ENCODE assay signal across 8 mouse cellular contexts in genomic region chr19:43674316-43674689, GRCm38 (mm10). TPM values are rescaled to one million over a fixed set of nuclear protein-coding genes. Genes with fewer than 3 reads are reported as not detected.
A peak's percentile ranks its signal among the peaks of the same experiment; 100 is the strongest.
DNase-seq lines count a peak whose midpoint lies in the region; ATAC-seq and TF ChIP-seq lines count a peak whose summit lies in the region.

No protein-coding gene starts in this region.

- peak overlapping the region; percentile 92 for H3K9ac ChIP-seq in liver, adult 2 months (ENCODE audit: low read depth, low read length)
- peak overlapping the region; percentile 95 for H3K9ac ChIP-seq in embryonic facial prominence, embryonic 13.5 days
- H3K9ac ChIP-seq in limb, embryonic 12.5 days (replicated peaks): peak overlapping the region; percentile 87

- no peak for TF ChIP-seq CTCF in liver, adult 2 months (IDR thresholded peaks at IDR 0.05; ENCODE audit: low read depth, low read length)

- peaks cover 9% of the 10 kb centered on the region for H3K4me1 ChIP-seq in liver, adult 2 months (ENCODE audit: control insufficient read depth, insufficient read depth, low read length)
- peaks cover 29% of the 10 kb centered on the region for H3K4me1 ChIP-seq in embryonic facial prominence, embryonic 13.5 days
- peaks cover 30% of the 10 kb centered on the region for H3K4me1 ChIP-seq in limb, embryonic 12.5 days (replicated peaks)

- no peaks in the 10 kb centered on the region for H3K36me3 ChIP-seq in liver, adult 2 months (ENCODE audit: control insufficient read depth, insufficient read depth, low read length)
- no peaks in the 10 kb centered on the region for H3K36me3 ChIP-seq in embryonic facial prominence, embryonic 13.5 days
- H3K36me3 ChIP-seq in limb, embryonic 12.5 days: no peaks in the 10 kb centered on the region
- H3K36me3 ChIP-seq in splenic B cell, adult 2 months (ENCODE audit: control insufficient read depth, insufficient read depth, low read length, poor library complexity, severe bottlenecking): no peaks in the 10 kb centered on the region; the same call in 1 of the 2 replicates

- ATAC-seq in embryonic facial prominence, embryonic 13.5 days (ENCODE audit: insufficient number of reproducible peaks, insufficient read depth, low FRiP score, low TSS enrichment, low read depth): no peak
- ATAC-seq in limb, embryonic 12.5 days (ENCODE audit: insufficient number of reproducible peaks, insufficient read depth, low FRiP score, low TSS enrichment, low read depth): peak; percentile 4; the same call in 1 of the 2 replicates

- H3K79me2 ChIP-seq in liver, adult 2 months (ENCODE audit: control insufficient read depth, insufficient read depth, low read length): peaks cover 9% of the 10 kb centered on the region; the same call in 1 of the 2 replicates

- peak overlapping the region; percentile 67 for H3K4me2 ChIP-seq in embryonic facial prominence, embryonic 13.5 days
- peak overlapping the region; percentile 83 for H3K4me2 ChIP-seq in limb, embryonic 12.5 days

- H3K4me3 ChIP-seq in liver, adult 2 months (ENCODE audit: insufficient read depth, low read depth, low read length): peak overlapping the region; percentile 66
- H3K4me3 ChIP-seq in embryonic facial prominence, embryonic 13.5 days: peak overlapping the region; percentile 88
- peak overlapping the region; percentile 97 for H3K4me3 ChIP-seq in limb, embryonic 12.5 days (replicated peaks)

- no peaks in the 10 kb centered on the region for H3K27me3 ChIP-seq in liver, adult 2 months (ENCODE audit: control insufficient read depth, insufficient read depth, low read length)
- no peaks in the 10 kb centered on the region; the same call in 1 of the 2 replicates for H3K27me3 ChIP-seq in embryonic facial prominence, embryonic 13.5 days
- H3K27me3 ChIP-seq in limb, embryonic 12.5 days: peaks cover 2% of the 10 kb centered on the region; the same call in 1 of the 2 replicates
- H3K27me3 ChIP-seq in splenic B cell, adult 2 months (ENCODE audit: control insufficient read depth, insufficient read depth, low read length, poor library complexity, severe bottlenecking): no peaks in the 10 kb centered on the region

- DNase-seq in adrenal gland, postnatal 25 days: peak; percentile 60
- DNase-seq in adrenal gland, adult (ENCODE audit: inconsistent age in 2 of 2, low spot score in 1 of 2): no peak
- DNase-seq in liver, adult 2 months (ENCODE audit: extremely low read depth, low read depth, low spot score): peak; percentile 66
- DNase-seq in liver: no peak
- peak; percentile 35 for DNase-seq in splenic B cell, adult 2 months (ENCODE audit: low read depth, low spot score)
- no peak for DNase-seq in thymus, adult 18-20 months

- WGBS in liver, adult 2 months: under 1% methylated on average over 28 of the region's 29 CpGs
- 1% methylated on average over 28 of the region's 29 CpGs for WGBS in embryonic facial prominence, embryonic 13.5 days
- under 1% methylated on average over 29 of the region's 29 CpGs for WGBS in limb, embryonic 12.5 days

- no peaks in the 10 kb centered on the region for H3K9me3 ChIP-seq in embryonic facial prominence, embryonic 13.5 days
- H3K9me3 ChIP-seq in limb, embryonic 12.5 days: no peaks in the 10 kb centered on the region

- TF ChIP-seq POLR2A in liver, adult 2 months (IDR thresholded peaks at IDR 0.05; ENCODE audit: extremely low read depth, insufficient read depth, low read length): no peak

- H3K27ac ChIP-seq in liver, adult 2 months (replicated peaks; ENCODE audit: insufficient read depth, low read depth, low read length): peak overlapping the region; percentile 45
- peak overlapping the region; percentile 73 for H3K27ac ChIP-seq in embryonic facial prominence, embryonic 13.5 days
- peak overlapping the region; percentile 80 for H3K27ac ChIP-seq in limb, embryonic 12.5 days

RNA-seq across cellular contexts. Expression of gene Slc25a28, which starts 0.4 kb away (rescaled TPM):
- 78.7 and 96.2 TPM in 2 replicates for total RNA-seq in adrenal gland, postnatal 25 days (2021)
- 18.2 and 20.5 TPM in 2 replicates for total RNA-seq in liver, adult 2 months (2014; rRNA removed)
- 33.9 and 43.0 TPM in 2 replicates for polyA plus RNA-seq in liver, adult 2 months (2012; rRNA removed)
- polyA plus RNA-seq in embryonic facial prominence, embryonic 13.5 days (2015; fragmentation: Nextera tagmentation; extraction: Ambion mirVana): 13.6 and 16.5 TPM in 2 replicates
- polyA plus RNA-seq in limb, embryonic 12.5 days (2016; fragmentation: Nextera tagmentation; extraction: Ambion mirVana): 16.8 and 20.4 TPM in 2 replicates

RNA-seq across cellular contexts. Expression of gene Entpd7, which starts 15.2 kb away (rescaled TPM):
- total RNA-seq in adrenal gland, postnatal 25 days (2021): 21.6 and 22.9 TPM in 2 replicates
- total RNA-seq in liver, adult 2 months (2014; rRNA removed): 1.5 TPM in 2 replicates
- 2.0 TPM in 2 replicates for polyA plus RNA-seq in liver, adult 2 months (2012; rRNA removed)
- 10.3 TPM in 2 replicates for polyA plus RNA-seq in embryonic facial prominence, embryonic 13.5 days (2015; fragmentation: Nextera tagmentation; extraction: Ambion mirVana)
- 10.5 and 11.6 TPM in 2 replicates for polyA plus RNA-seq in limb, embryonic 12.5 days (2016; fragmentation: Nextera tagmentation; extraction: Ambion mirVana)

Comparison
In these comparisons a context has a peak if more than half of its experiments do, and no peak if none do; other contexts are left out.
1. DNase-seq: peak in adrenal gland, postnatal 25 days (single experiment), liver, adult 2 months (single experiment) and splenic B cell, adult 2 months (single experiment); none in adrenal gland, adult (0 of 2), liver (single experiment) and thymus, adult 18-20 months (0 of 2).
2. Peak in every context shown above with its lines, with median percentiles within 50 percentile points of each other: H3K27ac ChIP-seq, H3K4me3 ChIP-seq and H3K9ac ChIP-seq.